Mouse (Mus musculus): ENCODE measurements around the gene Smpx. TPM values are rescaled to one million over a fixed set of nuclear protein-coding genes. Genes with fewer than 3 reads are reported as not detected.

Smpx gene
- polyA plus RNA-seq (2012) = not detected in 2 replicates

GRCm38 (mm10) chrX:157698862-157699261, at the start of gene Smpx:
Smpx (plus strand) TSS chrX:157698910.

Other genes starting within 250 kb of the Smpx start
- gene Sms, start 206.6 kb upstream of the Smpx start, polyA plus RNA-seq (2012) = 26.2 and 28.3 TPM in 2 replicates
- gene Yy2, start 129.9 kb upstream of the Smpx start, polyA plus RNA-seq (2012) = 0.06 TPM in 1 of 2 replicates, not detected in the other
- gene Mbtps2, start 100.2 kb upstream of the Smpx start, polyA plus RNA-seq (2012) = 4.4 and 5.7 TPM in 2 replicates
- gene Klhl34, start 119.5 kb downstream of the Smpx start, polyA plus RNA-seq (2012) = not detected in 2 replicates